In genomic region chr19:5257140-5257539, GRCm38 (mm10) we compare ENCODE assay signal across 13 mouse cellular contexts. TPM values are rescaled to one million over a fixed set of nuclear protein-coding genes. Genes with fewer than 3 reads are reported as not detected.
DNase-seq lines count a peak whose midpoint lies in the region; ATAC-seq lines count a peak whose summit lies in the region.
"Had no signal": no experiment of that assay in that cellular context is flagged by ENCODE, and none has a peak within 500 bp of the region (broad histone marks: within the 10 kb centered on the region; RNA-seq: fewer than 3 reads in every experiment).

No protein-coding gene starts in this region.

- H3K36me3 ChIP-seq in intestine, embryonic 16.5 days (ENCODE audit: control insufficient read depth, insufficient read depth, low read length), result no peaks in the 10 kb centered on the region
- H3K36me3 ChIP-seq: hindbrain, embryonic 13.5 days; lung, embryonic 15.5 days had no signal

- WGBS in intestine, embryonic 16.5 days, result 51% methylated on average over 3 of the region's 3 CpGs

- no peak overlapping the region for H3K9ac ChIP-seq in intestine, embryonic 16.5 days (ENCODE audit: low read depth, low read length)
- H3K9ac ChIP-seq: embryonic facial prominence, embryonic 13.5 days; hindbrain, embryonic 13.5 days; lung, embryonic 15.5 days had no signal

- ATAC-seq in granulocyte monocyte progenitor cell, adult 5-6 weeks (replicated peaks; ENCODE audit: poor library complexity, severe bottlenecking), result peak; percentile 84
- no peak for ATAC-seq in intestine, embryonic 16.5 days

- DNase-seq in urinary bladder, adult 18-20 months (ENCODE audit: low spot score in 2 of 2), result peak; percentile 19 to 42
- DNase-seq in urinary bladder, adult 2 months (ENCODE audit: low spot score), result no peak
- peak; percentile 86 for DNase-seq in naive thymus-derived CD4-positive, alpha-beta T cell, adult 2 months (ENCODE audit: low read depth)
- peak; percentile 75 for DNase-seq in thymus, postnatal 4 days
- no peak for DNase-seq in retina, embryonic 14.5 days (ENCODE audit: low spot score)
- DNase-seq in embryo, embryonic 11 days, result no peak
- DNase-seq: gastrocnemius, postnatal 25 days; layer of hippocampus, adult 9-11 months had no signal

- H3K9me3 ChIP-seq in intestine, embryonic 16.5 days (ENCODE audit: control insufficient read depth, low read length), result no peaks in the 10 kb centered on the region
- H3K9me3 ChIP-seq: embryonic facial prominence, embryonic 13.5 days; hindbrain, embryonic 13.5 days; lung, embryonic 15.5 days had no signal

- no peaks in the 10 kb centered on the region; the same call in 1 of the 2 replicates for H3K4me1 ChIP-seq in intestine, embryonic 16.5 days (ENCODE audit: control insufficient read depth, insufficient read depth, low read length)
- H3K4me1 ChIP-seq: embryonic facial prominence, embryonic 13.5 days; hindbrain, embryonic 13.5 days; lung, embryonic 15.5 days had no signal

- no peak overlapping the region for H3K4me2 ChIP-seq in intestine, embryonic 16.5 days (ENCODE audit: low read depth, low read length)
- H3K4me2 ChIP-seq: embryonic facial prominence, embryonic 13.5 days; hindbrain, embryonic 13.5 days; lung, embryonic 15.5 days had no signal

- no peaks in the 10 kb centered on the region for H3K27me3 ChIP-seq in intestine, embryonic 16.5 days (replicated peaks; ENCODE audit: control insufficient read depth, insufficient read depth, low read length)
- H3K27me3 ChIP-seq: embryonic facial prominence, embryonic 13.5 days; hindbrain, embryonic 13.5 days; lung, embryonic 15.5 days had no signal

- no peak overlapping the region for H3K4me3 ChIP-seq in intestine, embryonic 16.5 days (ENCODE audit: low read length)
- H3K4me3 ChIP-seq: embryonic facial prominence, embryonic 13.5 days; hindbrain, embryonic 13.5 days; lung, embryonic 15.5 days had no signal

- no peak overlapping the region for H3K27ac ChIP-seq in intestine, embryonic 16.5 days (ENCODE audit: low read length)
- H3K27ac ChIP-seq: embryonic facial prominence, embryonic 13.5 days; hindbrain, embryonic 13.5 days; lung, embryonic 15.5 days had no signal

RNA-seq across cellular contexts. Expression of gene Pacs1, which starts 15.8 kb away (rescaled TPM):
- 16.3 and 22.6 TPM in 2 replicates for polyA plus RNA-seq in urinary bladder, adult 2 months (2012; rRNA removed)
- 13.5 and 22.1 TPM in 2 replicates for total RNA-seq in granulocyte monocyte progenitor cell, adult 5-6 weeks (2014; fragmentation: Nextera tagmentation)
- total RNA-seq in granulocyte monocyte progenitor cell, adult 5-6 weeks (2017), result 6.5 and 8.0 TPM in 2 replicates
- polyA plus RNA-seq in intestine, embryonic 16.5 days (2015; fragmentation: Nextera tagmentation; extraction: Ambion mirVana), result 11.4 and 13.8 TPM in 2 replicates

RNA-seq across cellular contexts. Expression of gene Sf3b2, which starts 38.1 kb away (rescaled TPM):
- polyA plus RNA-seq in urinary bladder, adult 2 months (2012; rRNA removed), result 97.3 and 108 TPM in 2 replicates
- 177 and 181 TPM in 2 replicates for total RNA-seq in granulocyte monocyte progenitor cell, adult 5-6 weeks (2014; fragmentation: Nextera tagmentation)
- total RNA-seq in granulocyte monocyte progenitor cell, adult 5-6 weeks (2017), result 224 and 247 TPM in 2 replicates
- 265 and 280 TPM in 2 replicates for polyA plus RNA-seq in intestine, embryonic 16.5 days (2015; fragmentation: Nextera tagmentation; extraction: Ambion mirVana)

RNA-seq across cellular contexts. Expression of gene Gal3st3, which starts 41.0 kb away (rescaled TPM):
- 0.03 and 0.04 TPM in 2 replicates for polyA plus RNA-seq in urinary bladder, adult 2 months (2012; rRNA removed)
- total RNA-seq in granulocyte monocyte progenitor cell, adult 5-6 weeks (2014; fragmentation: Nextera tagmentation), result not detected in 2 replicates
- not detected in 2 replicates for total RNA-seq in granulocyte monocyte progenitor cell, adult 5-6 weeks (2017)
- polyA plus RNA-seq in intestine, embryonic 16.5 days (2015; fragmentation: Nextera tagmentation; extraction: Ambion mirVana), result 1.5 and 1.9 TPM in 2 replicates
- total RNA-seq: gastrocnemius, postnatal 25 days had no signal

Comparison
In these comparisons a context has a peak if more than half of its experiments do, and no peak if none do; other contexts are left out.
1. DNase-seq: peak in urinary bladder, adult 18-20 months (2 of 2), naive thymus-derived CD4-positive, alpha-beta T cell, adult 2 months (single experiment) and thymus, postnatal 4 days (single experiment); none in urinary bladder, adult 2 months (single experiment), retina, embryonic 14.5 days (single experiment) and embryo, embryonic 11 days (single experiment).